Mouse (Mus musculus) bone marrow macrophage, adult 2 months (primary cell): ENCODE data around the gene Actr1a.

Experiments used
- CTCF ChIP-seq: IDR thresholded peaks from 2 replicates; pipeline ENCODE4 v1.5.1; 2012; ENCODE audit warnings: low read depth, mild to moderate bottlenecking, low read length, moderate library complexity
- POLR2A ChIP-seq: IDR thresholded peaks from 2 replicates; pipeline ENCODE4 v1.6.1; 2012; ENCODE audit warnings: mild to moderate bottlenecking, low read depth, low read length, borderline replicate concordance

- TF ChIP-seq POLR2A: no peak
- TF ChIP-seq CTCF: peak; percentile 40
Measured at GRCm38 (mm10) chr19:46435492-46435891, 39.9 kb upstream of the Actr1a start.
